Mouse (Mus musculus): ENCODE measurements around the gene Akap8l. TPM values are rescaled to one million over a fixed set of nuclear protein-coding genes. Genes with fewer than 3 reads are reported as not detected.

Akap8l gene
- 103 and 116 TPM in 2 replicates for polyA plus RNA-seq (2012; rRNA removed)

DNA sequence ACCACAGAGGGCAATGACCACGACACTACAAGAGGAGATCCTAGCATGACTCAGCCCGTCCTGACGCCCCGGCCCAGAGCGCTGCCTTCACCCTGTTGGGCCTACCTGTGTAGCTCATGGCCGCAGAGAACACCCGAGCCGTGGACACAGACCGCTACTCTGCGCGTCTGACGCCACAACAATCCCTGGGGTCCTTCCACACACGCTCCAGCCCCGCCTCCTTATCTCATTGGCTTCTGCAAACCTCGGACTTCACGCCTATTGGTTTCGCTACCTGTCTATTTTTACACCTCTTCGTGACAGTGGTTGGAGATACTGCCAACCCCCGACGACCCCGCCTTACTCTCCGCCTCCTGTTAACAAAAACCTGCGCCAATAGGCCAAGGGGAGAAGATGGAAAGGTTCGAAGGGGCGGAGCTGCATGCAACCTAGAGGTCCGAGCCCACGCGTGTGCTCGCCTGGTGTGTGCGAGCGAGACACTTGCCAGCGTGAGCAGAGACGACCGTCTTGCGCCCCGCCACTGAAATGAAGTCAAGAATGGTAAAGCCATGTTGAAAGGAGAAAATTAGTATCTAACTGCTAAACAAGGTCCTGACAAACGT is at the start of gene Akap8l:
TSS of gene Akap8l (minus strand) at position 226 of the 602 bp plus-strand sequence.

GRCm38 (mm10) chr17:32389101-32389659 is 38.8 kb upstream of the Akap8l start, which contains the start of gene Wiz:
Wiz (minus strand) TSS chr17:32389439.

DNA sequence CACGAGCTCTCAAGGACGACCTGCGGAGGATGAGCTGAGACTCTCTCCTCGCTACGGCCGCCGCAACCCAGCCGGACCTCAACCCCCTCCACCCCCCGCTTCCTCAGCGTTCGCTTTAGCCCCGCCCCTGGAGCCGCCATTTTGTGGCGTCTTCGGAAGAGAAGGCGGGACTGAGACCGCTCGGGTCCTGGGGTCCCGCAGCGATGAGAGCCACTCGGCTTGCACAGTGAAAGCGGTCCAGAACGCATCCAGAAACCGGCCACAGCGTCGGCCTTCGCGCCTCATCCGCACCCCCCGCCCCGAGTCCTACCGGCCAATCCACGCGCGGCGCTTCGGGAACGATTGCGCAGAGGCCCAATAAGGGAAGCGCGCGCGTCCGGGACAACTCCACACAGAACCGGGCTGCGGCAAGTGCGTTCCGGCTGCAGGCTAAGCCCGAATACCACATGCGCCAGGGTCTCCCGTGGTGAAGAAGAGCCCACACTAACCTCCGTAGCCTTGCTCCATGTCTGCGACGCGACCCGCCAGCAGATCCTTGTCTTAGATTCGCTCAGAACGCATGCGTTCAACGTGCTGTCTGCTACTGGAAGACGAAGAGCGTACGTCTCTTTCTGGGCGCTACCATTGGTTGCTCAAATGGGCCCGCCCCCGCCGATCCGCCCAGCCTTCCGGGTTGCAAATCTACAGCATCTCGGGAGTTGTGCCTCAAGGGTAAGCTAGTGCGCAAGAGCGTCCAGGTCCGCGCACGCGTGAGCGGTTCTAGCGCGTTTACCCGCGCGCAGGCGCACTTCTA is 29.6 kb downstream of the Akap8l start, which contains the start of gene Akap8:
TSS of gene Akap8 (minus strand) at position 642 of the 793 bp plus-strand sequence.

DNA sequence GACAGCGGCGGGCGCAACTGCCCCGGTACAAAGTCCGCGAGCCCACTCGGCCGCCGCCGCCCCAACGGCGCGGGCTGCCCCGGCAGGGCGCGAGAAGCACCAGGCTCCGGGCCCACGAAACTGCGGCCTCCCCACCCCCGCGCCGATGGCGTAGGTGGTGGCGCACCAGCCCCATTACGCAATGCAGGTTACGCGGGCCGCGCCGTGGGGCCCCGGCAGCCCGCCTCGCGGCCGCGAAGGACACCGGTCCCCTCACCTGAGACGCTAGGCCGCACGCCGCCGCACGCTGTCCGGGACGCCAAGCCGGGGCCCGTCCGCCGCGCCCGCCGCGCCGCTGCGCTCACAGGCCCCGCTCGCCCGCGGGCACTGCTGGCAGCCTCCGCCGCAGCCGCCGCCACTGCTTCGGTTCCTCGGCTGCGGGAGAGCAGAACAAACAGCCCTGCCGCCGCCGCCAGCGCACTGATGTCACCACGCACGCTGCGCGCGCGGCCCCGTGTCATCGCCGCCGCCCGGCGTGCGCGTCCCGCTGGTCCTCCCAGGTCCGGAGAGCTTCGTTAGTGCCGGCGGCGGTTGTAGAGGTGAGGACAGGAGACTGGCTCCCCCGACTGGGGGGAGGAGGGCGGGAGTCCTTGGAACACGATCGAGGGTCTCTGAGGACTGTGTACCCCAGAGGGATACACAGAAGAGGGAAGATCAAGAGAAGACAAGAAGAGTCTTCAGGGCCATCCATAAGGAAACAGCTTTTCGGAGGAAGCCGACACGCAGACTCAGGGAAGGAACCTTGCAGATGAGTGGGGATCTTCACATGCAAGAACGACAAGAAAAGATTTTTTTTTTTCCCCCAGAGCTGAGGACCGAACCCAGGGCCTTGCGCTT is 65.9 kb downstream of the Akap8l start, which contains the start of gene Brd4:
TSS of gene Brd4 (minus strand) at position 461 of the 876 bp plus-strand sequence.

Other genes with a start within 250 kb of the Akap8l start
- gene Notch3, start 183.8 kb downstream of the Akap8l start, polyA plus RNA-seq (2012; rRNA removed) = 12.8 and 20.5 TPM in 2 replicates
- 0.63 and 1.1 TPM in 2 replicates for gene Ephx3, start 161.1 kb downstream of the Akap8l start, polyA plus RNA-seq (2012; rRNA removed)
- 32.5 and 45.1 TPM in 2 replicates for gene Brd4, start 65.9 kb downstream of the Akap8l start, polyA plus RNA-seq (2012; rRNA removed)
- 51.7 and 61.4 TPM in 2 replicates for gene Akap8, start 29.4 kb downstream of the Akap8l start, polyA plus RNA-seq (2012; rRNA removed)
- gene Wiz, start 38.8 kb upstream of the Akap8l start, polyA plus RNA-seq (2012; rRNA removed) = 31.7 and 37.9 TPM in 2 replicates
- 5.6 and 9.7 TPM in 2 replicates for gene Rasal3, start 53.0 kb upstream of the Akap8l start, polyA plus RNA-seq (2012; rRNA removed)
- 2.3 TPM in 2 replicates for gene Pglyrp2, start 73.6 kb upstream of the Akap8l start, polyA plus RNA-seq (2012; rRNA removed)
- gene Cyp4f39, start 102.1 kb upstream of the Akap8l start, polyA plus RNA-seq (2012; rRNA removed) = 0.44 and 0.59 TPM in 2 replicates
- gene Cyp4f17, start 155.4 kb upstream of the Akap8l start, polyA plus RNA-seq (2012; rRNA removed) = 6.0 and 7.2 TPM in 2 replicates
- 55.5 and 66.4 TPM in 2 replicates for gene Cyp4f16, start 186.0 kb upstream of the Akap8l start, polyA plus RNA-seq (2012; rRNA removed)